Mouse (Mus musculus) forebrain, embryonic 15.5 days (tissue): ENCODE measurements around the gene Ttc41. TPM values are rescaled to one million over a fixed set of nuclear protein-coding genes. Genes with fewer than 3 reads are reported as not detected.
A peak's percentile ranks its signal among the peaks of the same experiment; 100 is the strongest.

ENCODE experiments used
- ATAC-seq: fragments of 200-750 bp; cut with Nextera tagmentation; replicated peaks from 2 replicates; pipeline ENCODE4 v1.8.0; 2017; ENCODE audit warnings: mild to moderate bottlenecking, moderate TSS enrichment, moderate library complexity
- H3K27ac ChIP-seq: fragments of 300-500 bp; sonication (generic); replicated peaks from 2 replicates; pipeline ENCODE4 v1.5.1; 2015; ENCODE audit warnings: mild to moderate bottlenecking, inconsistent platforms
- H3K27me3 ChIP-seq: fragments of 300-500 bp; sonication (generic); 2 replicates; pipeline ENCODE4 v1.6.1; 2015; ENCODE audit warnings: inconsistent platforms
- H3K36me3 ChIP-seq: fragments of 300-500 bp; sonication (generic); 2 replicates; pipeline ENCODE4 v1.6.1; 2015; ENCODE audit warnings: mild to moderate bottlenecking, inconsistent platforms
- H3K4me1 ChIP-seq: fragments of 300-500 bp; sonication (generic); 2 replicates; pipeline ENCODE4 v1.6.1; 2015; ENCODE audit warnings: inconsistent platforms
- H3K4me2 ChIP-seq: fragments of 300-500 bp; sonication (generic); replicated peaks from 2 replicates; pipeline ENCODE4 v1.6.1; 2015; ENCODE audit warnings: mild to moderate bottlenecking, inconsistent platforms
- H3K4me3 ChIP-seq: fragments of 300-500 bp; sonication (generic); 2 replicates; pipeline ENCODE4 v1.5.1; 2015; ENCODE audit warnings: mild to moderate bottlenecking, inconsistent platforms
- H3K9ac ChIP-seq: fragments of 300-500 bp; sonication (generic); replicated peaks from 2 replicates; pipeline ENCODE4 v1.6.1; 2015; ENCODE audit warnings: mild to moderate bottlenecking, inconsistent platforms
- H3K9me3 ChIP-seq: fragments of 300-500 bp; sonication (generic); 2 replicates; pipeline ENCODE4 v1.6.1; 2016; ENCODE audit warnings: inconsistent platforms
- WGBS: fragments of 180-500 bp; shearing (Covaris S2); methylation state at CpG from one replicate; pipeline ENCODE4 v1.1.7; 2015; ENCODE audit warnings: mixed read lengths; 5-methylcytosine and 5-hydroxymethylcytosine counted together
- polyA plus RNA-seq: library from polyadenylated mRNA; unstranded; fragments of >200 nt; fragmentation: Nextera tagmentation; extraction: Ambion mirVana; gene quantifications from 2 replicates; pipeline ENCODE4 v1.2.1, GENCODE M21; 2015

The Ttc41 gene
- polyA plus RNA-seq, 1 experiment from 2014 or later, result 1.5 TPM

GRCm38 (mm10) chr10:86705922-86706752 lies 526 bp downstream of the Ttc41 start:
- WGBS, result 4% methylated on average over 33 of the region's 33 CpGs

GRCm38 (mm10) chr10:86707134-86707533 lies 1.5 kb downstream of the Ttc41 start:
- Histone ChIP-seq H3K9me3 (no peaks in the 10 kb centered on the region), H3K4me3 (no peak overlapping the region), H3K9ac (0 out of 2 replicates have a peak overlapping the region, but pooled peaks have one; percentile 69), H3K27me3 (no peaks in the 10 kb centered on the region), H3K27ac (peak overlapping the region; percentile 97; the same call in 1 of the 2 replicates), H3K4me2 (no peak overlapping the region), H3K4me1 (peaks cover 31% of the 10 kb centered on the region), H3K36me3 (peaks cover 9% of the 10 kb centered on the region; the same call in 1 of the 2 replicates)
- no peak for ATAC-seq
- 89% methylated on average over 3 of the region's 3 CpGs for WGBS

More at GRCm38 (mm10) chr10:86705922-86706752, 526 bp downstream of the Ttc41 start:
- peak overlapping the region; percentile 97 for H3K27ac ChIP-seq
- no peaks in the 10 kb centered on the region for H3K9me3 ChIP-seq
- H3K9ac ChIP-seq, result peak overlapping the region; percentile 69
- H3K4me3 ChIP-seq, result peak overlapping the region; percentile 72
- peak overlapping the region; percentile 68 for H3K4me2 ChIP-seq
- peaks cover 16% of the 10 kb centered on the region for H3K36me3 ChIP-seq
- ATAC-seq, result peak; percentile 92
- peaks cover 39% of the 10 kb centered on the region for H3K4me1 ChIP-seq
- no peaks in the 10 kb centered on the region for H3K27me3 ChIP-seq

GRCm38 (mm10) chr10:86712156-86712555 lies 6.5 kb downstream of the Ttc41 start:
- ATAC-seq, result no peak
- Histone ChIP-seq H3K9me3 (no peaks in the 10 kb centered on the region), H3K9ac (no peak overlapping the region), H3K27me3 (no peaks in the 10 kb centered on the region), H3K4me1 (no peaks in the 10 kb centered on the region), H3K4me3 (no peak overlapping the region), H3K36me3 (no peaks in the 10 kb centered on the region), H3K4me2 (no peak overlapping the region), H3K27ac (no peak overlapping the region)
- 76% methylated on average over 3 of the region's 3 CpGs for WGBS

GRCm38 (mm10) chr10:86727548-86727980 lies 22.0 kb downstream of the Ttc41 start:
- peak; percentile 74 for ATAC-seq
- H3K27ac ChIP-seq, result peak overlapping the region; percentile 34; the same call in 1 of the 2 replicates

GRCm38 (mm10) chr10:86728176-86728575 lies 22.6 kb downstream of the Ttc41 start:
- Histone ChIP-seq H3K9ac (no peak overlapping the region), H3K36me3 (no peaks in the 10 kb centered on the region), H3K4me1 (peaks cover 12% of the 10 kb centered on the region), H3K9me3 (no peaks in the 10 kb centered on the region), H3K4me2 (no peak overlapping the region), H3K27ac (no peak overlapping the region), H3K27me3 (no peaks in the 10 kb centered on the region), H3K4me3 (no peak overlapping the region)
- ATAC-seq, result no peak
- WGBS, result 96% methylated on average over 3 of the region's 3 CpGs

More at GRCm38 (mm10) chr10:86727548-86727980, 22.0 kb downstream of the Ttc41 start:
- no peaks in the 10 kb centered on the region for H3K36me3 ChIP-seq
- H3K4me1 ChIP-seq, result peaks cover 12% of the 10 kb centered on the region
- 4% methylated on average over 12 of the region's 12 CpGs for WGBS
- peak overlapping the region; percentile 43 for H3K9ac ChIP-seq
- H3K4me2 ChIP-seq, result peak overlapping the region; percentile 49
- no peaks in the 10 kb centered on the region for H3K9me3 ChIP-seq
- peak overlapping the region; percentile 29 for H3K4me3 ChIP-seq
- no peaks in the 10 kb centered on the region for H3K27me3 ChIP-seq

GRCm38 (mm10) chr10:86730823-86731499 lies 25.4 kb downstream of the Ttc41 start:
- Histone ChIP-seq H3K27ac (peak overlapping the region; percentile 46; the same call in 1 of the 2 replicates), H3K9me3 (no peaks in the 10 kb centered on the region), H3K4me2 (peak overlapping the region; percentile 65), H3K4me1 (peaks cover 12% of the 10 kb centered on the region), H3K36me3 (no peaks in the 10 kb centered on the region), H3K4me3 (peak overlapping the region; percentile 49), H3K9ac (peak overlapping the region; percentile 54), H3K27me3 (no peaks in the 10 kb centered on the region)
- peak; percentile 51; the same call in 1 of the 2 replicates for ATAC-seq
- WGBS, result 13% methylated on average over 22 of the region's 22 CpGs

- Histone ChIP-seq H3K9me3 (no peaks in the 10 kb centered on the region), H3K4me1 (peaks cover 12% of the 10 kb centered on the region), H3K4me3 (peak overlapping the region; percentile 49; the same call in 1 of the 2 replicates), H3K27me3 (no peaks in the 10 kb centered on the region), H3K36me3 (no peaks in the 10 kb centered on the region), H3K9ac (no peak overlapping the region), H3K4me2 (no peak overlapping the region), H3K27ac (no peak overlapping the region)
- ATAC-seq, result no peak
- WGBS, result 66% methylated on average over 2 of the region's 2 CpGs
Measured at GRCm38 (mm10) chr10:86731500-86731863, 25.9 kb downstream of the Ttc41 start.

GRCm38 (mm10) chr10:86735036-86735435 lies 29.4 kb downstream of the Ttc41 start:
- H3K9me3 ChIP-seq, result no peaks in the 10 kb centered on the region

GRCm38 (mm10) chr10:86742918-86743317 lies 37.3 kb downstream of the Ttc41 start:
- H3K27me3 ChIP-seq, result no peaks in the 10 kb centered on the region
- no peak overlapping the region for H3K4me3 ChIP-seq
- no peak overlapping the region for H3K27ac ChIP-seq
- no peak overlapping the region for H3K9ac ChIP-seq
- no peak overlapping the region for H3K4me2 ChIP-seq
- ATAC-seq, result no peak
- no peaks in the 10 kb centered on the region for H3K4me1 ChIP-seq
- H3K36me3 ChIP-seq, result no peaks in the 10 kb centered on the region
- WGBS, result 92% methylated on average over 2 of the region's 2 CpGs
- no peaks in the 10 kb centered on the region for H3K9me3 ChIP-seq

More at GRCm38 (mm10) chr10:86735036-86735435, 29.4 kb downstream of the Ttc41 start:
- Histone ChIP-seq H3K36me3 (no peaks in the 10 kb centered on the region), H3K4me1 (peaks cover 5% of the 10 kb centered on the region), H3K9ac (no peak overlapping the region), H3K4me2 (no peak overlapping the region), H3K27me3 (no peaks in the 10 kb centered on the region), H3K27ac (no peak overlapping the region), H3K4me3 (no peak overlapping the region)
- no peak for ATAC-seq
- WGBS, result 92% methylated on average over 4 of the region's 4 CpGs

GRCm38 (mm10) chr10:86744306-86744705 lies 38.7 kb downstream of the Ttc41 start:
- Histone ChIP-seq H3K4me2 (no peak overlapping the region), H3K4me3 (no peak overlapping the region), H3K9me3 (no peaks in the 10 kb centered on the region), H3K9ac (no peak overlapping the region), H3K27ac (no peak overlapping the region), H3K36me3 (no peaks in the 10 kb centered on the region), H3K4me1 (no peaks in the 10 kb centered on the region), H3K27me3 (no peaks in the 10 kb centered on the region)
- 89% methylated on average over 7 of the region's 7 CpGs for WGBS
- ATAC-seq, result no peak

- Histone ChIP-seq H3K4me3 (no peak overlapping the region), H3K4me1 (no peaks in the 10 kb centered on the region), H3K4me2 (no peak overlapping the region), H3K27ac (no peak overlapping the region), H3K9ac (no peak overlapping the region), H3K9me3 (no peaks in the 10 kb centered on the region), H3K27me3 (no peaks in the 10 kb centered on the region), H3K36me3 (no peaks in the 10 kb centered on the region)
- WGBS, result 79% methylated on average over 6 of the region's 6 CpGs
- ATAC-seq, result no peak
Measured at GRCm38 (mm10) chr10:86755816-86756502, 50.3 kb downstream of the Ttc41 start.
